Mouse (Mus musculus) CH12.LX (cell line): ENCODE results near the gene Pou5f2. TPM values are rescaled to one million over a fixed set of nuclear protein-coding genes. Genes with fewer than 3 reads are reported as not detected.

Experiments
- DNase-seq: peaks from one replicate; pipeline ENCODE4 v3.0.0-alpha.2; 2013; ENCODE audit errors: extremely low read depth
- H3K27ac ChIP-seq: 2 replicates; pipeline ENCODE4 v1.5.1; 2012; ENCODE audit warnings: low read depth, mild to moderate bottlenecking, control low read depth, moderate library complexity; ENCODE audit not compliant: insufficient read depth
- H3K27me3 ChIP-seq: replicated peaks from 2 replicates; pipeline ENCODE3; 2012; ENCODE audit warnings: inconsistent platforms
- H3K36me3 ChIP-seq, 2 experiments: replicated peaks in 1 of 2; 2 replicates each; pipeline versions ENCODE3 to v1.6.1; 2012; ENCODE audit warnings: inconsistent platforms in 1 of 2, low read length in 1 of 2, mild to moderate bottlenecking in 1 of 2, mixed read lengths in 1 of 2, moderate library complexity in 1 of 2; ENCODE audit not compliant: control insufficient read depth in 1 of 2, insufficient read depth in 1 of 2
- H3K4me1 ChIP-seq, 2 experiments: 2 replicates each; pipeline ENCODE4 v1.6.1; 2012; ENCODE audit warnings: inconsistent platforms in 1 of 2, moderate library complexity in 1 of 2; ENCODE audit not compliant: insufficient read depth in 2 of 2, control insufficient read depth in 1 of 2
- H3K4me2 ChIP-seq: 2 replicates; pipeline ENCODE4 v1.6.1; 2012; ENCODE audit warnings: low read depth, mild to moderate bottlenecking, control low read depth; ENCODE audit not compliant: poor library complexity, insufficient read depth, severe bottlenecking
- H3K4me3 ChIP-seq, 3 experiments: fragments of 150-350 bp in 1 of 3; sonication (generic) in 1 of 3; replicated peaks in 1 of 3; 2 replicates each; pipeline versions ENCODE3 to v1.5.1; 2011 to 2012; ENCODE audit warnings: low read depth in 2 of 3, low read length in 2 of 3, mild to moderate bottlenecking in 2 of 3, moderate library complexity in 2 of 3, control low read depth in 1 of 3, improper control_type of control experiment in 1 of 3, inconsistent platforms in 1 of 3, mixed read lengths in 1 of 3; ENCODE audit not compliant: poor library complexity in 1 of 3
- H3K79me2 ChIP-seq: replicated peaks from 2 replicates; pipeline ENCODE4 v1.6.1; 2012; ENCODE audit warnings: mild to moderate bottlenecking, moderate library complexity; ENCODE audit not compliant: control insufficient read depth, poor library complexity, insufficient read depth, severe bottlenecking; ENCODE audit errors: extremely low read depth
- H3K9ac ChIP-seq: 2 replicates; pipeline ENCODE4 v1.6.1; 2012; ENCODE audit warnings: low read depth, mild to moderate bottlenecking, control low read depth, moderate library complexity; ENCODE audit not compliant: insufficient read depth
- H3K9me3 ChIP-seq: replicated peaks from 2 replicates; pipeline ENCODE3; 2012; ENCODE audit warnings: low read length, inconsistent platforms, mixed read lengths
- BHLHE40 ChIP-seq: IDR thresholded peaks from 2 replicates; pipeline ENCODE4 v1.6.1; 2011; ENCODE audit warnings: mild to moderate bottlenecking, low read depth, low read length, improper control_type of control experiment
- CHD1 ChIP-seq: IDR thresholded peaks from 2 replicates; pipeline ENCODE4 v1.6.1; 2012; ENCODE audit warnings: low read depth, low read length, improper control_type of control experiment, inconsistent platforms
- CHD2 ChIP-seq: IDR thresholded peaks from 2 replicates; pipeline ENCODE4 v1.6.1; 2011; ENCODE audit warnings: low read length, improper control_type of control experiment
- CTCF ChIP-seq, 2 experiments: IDR thresholded peaks in 1 of 2; conservative IDR thresholded peaks in 1 of 2; 2 replicates each; pipeline ENCODE4 v1.5.1; 2011 to 2012; ENCODE audit warnings: low read depth in 2 of 2, low read length in 2 of 2, improper control_type of control experiment in 1 of 2, inconsistent platforms in 1 of 2, mild to moderate bottlenecking in 1 of 2, moderate library complexity in 1 of 2
- E2F4 ChIP-seq: IDR thresholded peaks from 2 replicates; pipeline ENCODE4 v1.6.1; 2011; ENCODE audit warnings: low read depth, low read length, improper control_type of control experiment; ENCODE audit not compliant: insufficient replicate concordance
- ELF1 ChIP-seq: IDR thresholded peaks from 2 replicates; pipeline ENCODE4 v1.6.1; 2014; ENCODE audit warnings: low read depth, mild to moderate bottlenecking, inconsistent platforms, low read length, improper control_type of control experiment
- HCFC1 ChIP-seq: IDR thresholded peaks from 2 replicates; pipeline ENCODE4 v1.6.1; 2012; ENCODE audit warnings: low read depth, mild to moderate bottlenecking, inconsistent platforms, low read length, improper control_type of control experiment
- IRF4 ChIP-seq: IDR thresholded peaks from 2 replicates; pipeline ENCODE4 v1.6.1; 2014; ENCODE audit warnings: low read depth, mild to moderate bottlenecking, inconsistent platforms, low read length, improper control_type of control experiment
- JUN ChIP-seq: IDR thresholded peaks from 2 replicates; pipeline ENCODE4 v1.6.1; 2011; ENCODE audit warnings: low read depth, mild to moderate bottlenecking, low read length, improper control_type of control experiment, moderate library complexity; ENCODE audit not compliant: insufficient read depth
- KAT2A ChIP-seq: IDR thresholded peaks from 2 replicates; pipeline ENCODE4 v1.6.1; 2012; ENCODE audit warnings: low read length, improper control_type of control experiment, inconsistent platforms; ENCODE audit not compliant: insufficient replicate concordance
- MAFK ChIP-seq: IDR thresholded peaks from 2 replicates; pipeline ENCODE4 v1.6.1; 2011; ENCODE audit warnings: low read length, improper control_type of control experiment; ENCODE audit not compliant: insufficient replicate concordance
- MAZ ChIP-seq: IDR thresholded peaks from 2 replicates; pipeline ENCODE4 v1.6.1; 2012; ENCODE audit warnings: low read depth, mild to moderate bottlenecking, inconsistent platforms, low read length, improper control_type of control experiment, moderate library complexity
- NELFE ChIP-seq: IDR thresholded peaks from 2 replicates; pipeline ENCODE4 v1.6.1; 2011; ENCODE audit warnings: low read depth, low read length, improper control_type of control experiment
- NRF1 ChIP-seq: IDR thresholded peaks from 2 replicates; pipeline ENCODE4 v1.6.1; 2014; ENCODE audit warnings: low read depth, mild to moderate bottlenecking, inconsistent platforms, low read length, improper control_type of control experiment, moderate library complexity
- POLR2A ChIP-seq: IDR thresholded peaks from 2 replicates; pipeline ENCODE4 v1.6.1; 2011; ENCODE audit warnings: low read depth, mild to moderate bottlenecking, improper control_type of control experiment, low read length
- POLR2AphosphoS2 ChIP-seq: IDR thresholded peaks from 2 replicates; pipeline ENCODE4 v1.6.1; 2011; ENCODE audit warnings: low read depth, low read length, improper control_type of control experiment
- RAD21 ChIP-seq: IDR thresholded peaks from 2 replicates; pipeline ENCODE4 v1.6.1; 2011; ENCODE audit warnings: low read depth, mild to moderate bottlenecking, low read length, improper control_type of control experiment, moderate library complexity
- UBTF ChIP-seq: IDR thresholded peaks from 2 replicates; pipeline ENCODE4 v1.6.1; 2012; ENCODE audit warnings: low read depth, mild to moderate bottlenecking, inconsistent platforms, low read length, improper control_type of control experiment, moderate library complexity
- USF2 ChIP-seq: conservative IDR thresholded peaks from 2 replicates; pipeline ENCODE4 v1.6.1; 2011; ENCODE audit warnings: low read depth, low read length, improper control_type of control experiment
- ZKSCAN1 ChIP-seq: IDR thresholded peaks from 2 replicates; pipeline ENCODE4 v1.6.1; 2012; ENCODE audit warnings: low read depth, inconsistent platforms, low read length, improper control_type of control experiment, borderline replicate concordance
- ZMIZ1 ChIP-seq: IDR thresholded peaks from 2 replicates; pipeline ENCODE4 v1.6.1; 2012; ENCODE audit warnings: low read depth, mild to moderate bottlenecking, inconsistent platforms, low read length, improper control_type of control experiment
- dilution Hi-C: fragments of 300-500 bp; cut with MboI; formaldehyde crosslinking; loops from 2 replicates; pipeline ENCODE4 v1.14.3; 2020; ENCODE audit warnings: low sequenced_read_pairs; ENCODE audit not compliant: extremely low pct_unique_long_range_greater_than_20kb, extremely low pct_ligation_motif_present
- in situ Hi-C: fragments of 300-500 bp; cut with MboI; formaldehyde crosslinking; loops from 3 replicates; pipeline ENCODE4 v1.14.3; 2019; ENCODE audit warnings: low sequenced_read_pairs, low pct_ligation_motif_present, low pct_unique_long_range_greater_than_20kb, mixed read lengths
- polyA plus RNA-seq: library from polyadenylated mRNA; unstranded; fragments of >175 nt; gene quantifications from 2 replicates; pipeline ENCODE4 v1.2.1, GENCODE M21; 2012; ENCODE audit warnings: low read depth; ENCODE audit not compliant: insufficient read length
- total RNA-seq, 2 experiments: library from RNA; depleted of rRNA; stranded (reverse); fragments of 300-350 nt in 1 of 2; fragments of >200 nt in 1 of 2; gene quantifications; 2 replicates each; pipeline ENCODE4 v1.2.3; 2012 to 2014

The Pou5f2 gene
- total and polyA plus RNA-seq, 3 experiments, result 0.25 TPM; not detected in 2

DNA sequence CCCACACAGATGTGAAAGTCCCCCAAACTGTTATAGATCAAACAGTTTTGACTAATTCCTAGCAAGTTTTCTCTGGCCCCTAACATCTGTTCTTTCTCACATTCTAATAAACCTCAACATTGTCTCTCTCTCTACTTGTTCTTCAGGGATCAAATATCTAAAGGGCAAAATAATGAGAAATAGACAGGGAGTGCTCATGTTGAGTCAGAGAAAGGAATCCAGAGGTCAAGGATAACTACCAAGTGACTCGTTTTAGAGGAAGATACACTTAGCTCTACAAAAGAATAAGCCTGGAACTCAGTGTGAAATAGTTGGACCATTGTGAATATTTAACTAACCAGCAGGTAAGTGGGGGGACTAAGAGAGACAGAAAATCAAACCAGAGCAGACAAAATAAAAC lies 8.1 kb downstream of the Pou5f2 start:
- Histone ChIP-seq H3K4me2 (no peak overlapping the region), H3K9ac (no peak overlapping the region), H3K27me3 (no peaks in the 10 kb centered on the region), H3K9me3 (no peaks in the 10 kb centered on the region), H3K27ac (no peak overlapping the region), H3K4me1 (no peaks in the 10 kb centered on the region), H3K4me3 (no peak overlapping the region), H3K36me3 (no peaks in the 10 kb centered on the region), H3K79me2 (no peaks in the 10 kb centered on the region)
- dilution Hi-C loops (no loop called here), in situ Hi-C loops (no loop called here)
- no peak for DNase-seq
- TF ChIP-seq NELFE (no peak), POLR2A (no peak)

- no peaks in the 10 kb centered on the region for H3K9me3 ChIP-seq
- H3K4me2 ChIP-seq, result no peak overlapping the region
- H3K4me1 ChIP-seq, result no peaks in the 10 kb centered on the region
- H3K4me3 ChIP-seq, result no peak overlapping the region
- TF ChIP-seq MAFK, result no peak
- no peak for TF ChIP-seq MAZ
- DNase-seq, result no peak
- peaks cover 0 to 2% of the 10 kb centered on the region in 2 experiments for H3K36me3 ChIP-seq
- in situ Hi-C loops (no loop called here), dilution Hi-C loops (no loop called here)
- H3K79me2 ChIP-seq, result no peaks in the 10 kb centered on the region
- H3K27me3 ChIP-seq, result no peaks in the 10 kb centered on the region
- H3K9ac ChIP-seq, result no peak overlapping the region
- H3K27ac ChIP-seq, result no peak overlapping the region
Measured at GRCm38 (mm10) chr13:78037203-78037602, 12.5 kb downstream of the Pou5f2 start.

GRCm38 (mm10) chr13:78043203-78043602 lies 18.5 kb downstream of the Pou5f2 start:
- H3K9ac ChIP-seq, result no peak overlapping the region
- no peak overlapping the region for H3K4me3 ChIP-seq
- no peak for TF ChIP-seq KAT2A
- H3K27me3 ChIP-seq, result no peaks in the 10 kb centered on the region
- DNase-seq, result peak; percentile 58
- no peak overlapping the region for H3K27ac ChIP-seq
- H3K4me1 ChIP-seq, result peaks cover 0 to 13% of the 10 kb centered on the region in 2 experiments; a peak in 2 of 4 replicates
- in situ Hi-C loops (no loop called here), dilution Hi-C loops (no loop called here)
- peaks cover 0 to 2% of the 10 kb centered on the region in 2 experiments for H3K36me3 ChIP-seq
- H3K4me2 ChIP-seq, result no peak overlapping the region
- H3K79me2 ChIP-seq, result no peaks in the 10 kb centered on the region
- no peaks in the 10 kb centered on the region for H3K9me3 ChIP-seq

DNA sequence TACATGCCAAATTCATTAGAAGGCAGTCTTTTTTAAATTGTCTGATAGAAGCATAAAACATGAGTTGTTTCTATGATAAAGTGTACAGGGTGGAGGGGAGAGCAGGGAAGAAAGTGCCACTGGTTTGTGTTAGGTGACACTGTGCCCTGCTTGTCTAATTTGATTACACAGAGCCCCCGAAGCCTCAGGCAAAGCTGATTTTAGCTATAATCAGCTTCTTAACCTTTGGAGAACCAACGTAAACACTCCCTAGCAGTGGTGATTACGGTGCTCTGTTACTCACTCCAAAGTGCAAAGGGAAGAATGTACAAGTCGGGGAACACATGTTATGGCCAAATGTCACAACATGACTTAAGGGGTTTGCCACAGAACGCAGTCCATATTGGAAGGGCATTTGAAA lies 20.4 kb downstream of the Pou5f2 start:
- no peak overlapping the region for H3K4me2 ChIP-seq
- in situ Hi-C loops (no loop called here), dilution Hi-C loops (no loop called here)
- H3K9me3 ChIP-seq, result no peaks in the 10 kb centered on the region
- no peaks in the 10 kb centered on the region for H3K79me2 ChIP-seq
- no peaks in the 10 kb centered on the region for H3K36me3 ChIP-seq
- H3K27me3 ChIP-seq, result no peaks in the 10 kb centered on the region
- peaks cover 0 to 15% of the 10 kb centered on the region in 2 experiments; a peak in 2 of 4 replicates for H3K4me1 ChIP-seq
- no peak for DNase-seq
- H3K4me3 ChIP-seq, result no peak overlapping the region
- H3K9ac ChIP-seq, result no peak overlapping the region
- no peak overlapping the region for H3K27ac ChIP-seq
- no peak for TF ChIP-seq POLR2A
- TF ChIP-seq BHLHE40, result no peak
- no peak for TF ChIP-seq POLR2AphosphoS2
- TF ChIP-seq UBTF, result no peak
- no peak for TF ChIP-seq CHD1
- no peak for TF ChIP-seq IRF4
- no peak for TF ChIP-seq JUN
- TF ChIP-seq HCFC1, result no peak
- no peak for TF ChIP-seq E2F4
- TF ChIP-seq USF2, result no peak
- no peak for TF ChIP-seq ELF1
- TF ChIP-seq CHD2, result no peak
- TF ChIP-seq NELFE, result no peak
- no peak for TF ChIP-seq ZKSCAN1
- no peak for TF ChIP-seq NRF1
- TF ChIP-seq RAD21, result no peak
- no peak for TF ChIP-seq ZMIZ1
- no peak for TF ChIP-seq CTCF (conservative IDR thresholded peaks at IDR 0.05 in 1 of 2, IDR thresholded peaks at IDR 0.05 in 1 of 2; ENCODE audit: low read depth in 2 of 2, low read length in 2 of 2)
